Mouse (Mus musculus) hindbrain, postnatal 0 days (tissue): ENCODE measurements around the gene Plcb1. TPM values are rescaled to one million over a fixed set of nuclear protein-coding genes. Genes with fewer than 3 reads are reported as not detected.

Experiments
- ATAC-seq: fragments of 200-750 bp; cut with Nextera tagmentation; 2 replicates; pipeline ENCODE4 v1.8.0; 2017; ENCODE audit warnings: mild to moderate bottlenecking, moderate TSS enrichment, moderate library complexity
- DNase-seq: peaks from one replicate; pipeline ENCODE4 v3.0.0-alpha.2; 2015; ENCODE audit warnings: low spot score
- H3K27ac ChIP-seq: fragments of 300-500 bp; sonication (generic); 2 replicates; pipeline ENCODE4 v1.5.1; 2014; ENCODE audit warnings: mild to moderate bottlenecking
- H3K27me3 ChIP-seq: fragments of 300-500 bp; sonication (generic); 2 replicates; pipeline ENCODE4 v1.6.1; 2014; ENCODE audit warnings: low read length, mixed read lengths; ENCODE audit not compliant: insufficient read depth
- H3K36me3 ChIP-seq: fragments of 300-500 bp; sonication (generic); 2 replicates; pipeline ENCODE4 v1.6.1; 2014; ENCODE audit warnings: low read length, mixed read lengths; ENCODE audit not compliant: insufficient read depth
- H3K4me1 ChIP-seq: fragments of 300-500 bp; sonication (generic); 2 replicates; pipeline ENCODE4 v1.6.1; 2014; ENCODE audit warnings: antibody characterized with exemption, low read length, mixed read lengths; ENCODE audit not compliant: insufficient read depth
- H3K4me2 ChIP-seq: fragments of 300-500 bp; sonication (generic); 2 replicates; pipeline ENCODE4 v1.6.1; 2014; ENCODE audit warnings: low read depth, mild to moderate bottlenecking, low read length, moderate library complexity, mixed read lengths
- H3K4me3 ChIP-seq: fragments of 300-500 bp; sonication (generic); 2 replicates; pipeline ENCODE4 v1.5.1; 2014; ENCODE audit warnings: low read length
- H3K9ac ChIP-seq: fragments of 300-500 bp; sonication (generic); replicated peaks from 2 replicates; pipeline ENCODE4 v1.6.1; 2014; ENCODE audit warnings: mild to moderate bottlenecking, low read length, moderate library complexity, mixed read lengths
- H3K9me3 ChIP-seq: fragments of 300-500 bp; sonication (generic); 2 replicates; pipeline ENCODE4 v1.6.1; 2016; ENCODE audit warnings: low read length, mixed read lengths
- CTCF ChIP-seq: IDR thresholded peaks from 2 replicates; pipeline ENCODE4 v1.5.1; 2016; ENCODE audit warnings: antibody characterized with exemption, control low read depth, low read depth
- WGBS: fragments of 180-500 bp; shearing (Covaris S2); extraction: QIAGEN DNeasy Blood & Tissue Kit; methylation state at CpG from one replicate; pipeline ENCODE4 v1.1.7; 2014; 5-methylcytosine and 5-hydroxymethylcytosine counted together
- polyA plus RNA-seq: library from polyadenylated mRNA; unstranded; fragments of >200 nt; fragmentation: Nextera tagmentation; extraction: Ambion mirVana; gene quantifications from 2 replicates; pipeline ENCODE4 v1.2.1, GENCODE M21; 2015
- total RNA-seq: library from RNA; depleted of rRNA; stranded (reverse); fragments of >200 nt; gene quantifications from 2 replicates; pipeline ENCODE4 v1.2.3, GENCODE M21; 2014

The Plcb1 gene
- total and polyA plus RNA-seq, 2 experiments from 2014 or later = 47.4 to 48.8 TPM

DNA sequence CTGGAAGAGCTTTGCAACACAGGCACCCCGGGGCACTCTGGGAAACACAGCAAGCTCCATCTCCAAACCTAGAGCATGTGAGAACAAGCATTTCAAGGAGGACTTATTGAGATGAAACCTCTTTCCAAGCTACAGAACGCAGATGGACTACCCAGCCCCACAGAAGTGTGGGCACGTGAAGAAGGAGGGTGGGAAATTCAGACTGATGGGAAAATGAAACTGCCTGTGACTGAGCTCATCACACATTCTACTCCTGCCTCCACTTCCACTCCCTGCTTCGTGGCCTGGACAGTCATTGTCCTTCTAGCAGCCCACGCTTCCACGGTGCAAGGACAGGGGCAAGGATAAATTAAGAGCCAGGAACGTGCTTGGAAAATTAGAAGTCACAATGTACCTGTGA, 370.2 kb downstream of the Plcb1 start:
- no peak for TF ChIP-seq CTCF
- no peaks in the 10 kb centered on the region for H3K4me1 ChIP-seq
- WGBS = 72% methylated on average over 7 of the region's 7 CpGs
- no peaks in the 10 kb centered on the region for H3K9me3 ChIP-seq
- no peak overlapping the region for H3K4me2 ChIP-seq
- no peak overlapping the region for H3K9ac ChIP-seq
- no peak for ATAC-seq
- no peak for DNase-seq
- no peak overlapping the region for H3K27ac ChIP-seq
- no peaks in the 10 kb centered on the region for H3K27me3 ChIP-seq
- H3K4me3 ChIP-seq = no peak overlapping the region
- no peaks in the 10 kb centered on the region for H3K36me3 ChIP-seq

DNA sequence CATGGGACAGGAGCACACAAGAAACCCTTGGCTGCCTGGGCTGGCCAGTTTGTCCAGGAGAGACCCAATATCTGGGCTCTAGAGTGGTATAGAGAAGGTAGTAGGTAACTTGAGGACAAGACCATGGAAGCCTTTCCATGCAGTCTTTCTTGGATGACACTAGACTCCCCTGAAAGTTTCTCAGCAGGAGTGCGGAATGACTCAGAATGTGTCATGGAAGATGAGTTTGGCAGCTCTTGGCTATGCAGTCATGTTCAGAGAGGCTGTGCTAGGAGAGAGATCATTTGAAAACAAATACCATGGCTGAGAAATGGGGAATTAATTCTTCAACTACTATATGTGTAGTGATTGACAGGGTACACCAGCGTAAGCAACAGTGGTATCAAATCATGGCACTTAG, 372.1 kb downstream of the Plcb1 start:
- no peaks in the 10 kb centered on the region for H3K4me1 ChIP-seq
- 98% methylated on average over 2 of the region's 2 CpGs for WGBS
- H3K4me2 ChIP-seq = no peak overlapping the region
- no peak overlapping the region for H3K27ac ChIP-seq
- no peaks in the 10 kb centered on the region for H3K27me3 ChIP-seq
- no peak overlapping the region for H3K4me3 ChIP-seq
- H3K9ac ChIP-seq = no peak overlapping the region
- DNase-seq = no peak
- no peaks in the 10 kb centered on the region for H3K36me3 ChIP-seq
- TF ChIP-seq CTCF = no peak
- no peak for ATAC-seq
- no peaks in the 10 kb centered on the region for H3K9me3 ChIP-seq

DNA sequence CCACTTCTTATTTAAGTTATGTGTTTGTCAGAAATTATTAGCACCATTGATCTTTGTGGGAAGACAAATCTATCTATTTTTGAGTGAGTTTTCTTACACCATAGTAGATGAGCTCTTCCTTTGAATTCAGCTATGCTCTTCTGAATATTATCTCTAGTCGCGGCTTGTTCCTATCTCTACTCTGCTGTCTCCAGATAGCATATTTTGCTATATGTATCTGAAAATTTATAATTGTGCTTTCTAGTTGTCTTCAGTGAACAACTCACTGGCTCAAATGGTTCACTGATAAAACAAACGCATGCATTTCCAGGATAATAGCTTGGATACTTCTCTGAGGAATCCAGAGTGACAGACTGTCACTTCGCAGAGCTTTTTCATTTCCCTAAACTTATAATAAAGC, 375.8 kb downstream of the Plcb1 start:
- Histone ChIP-seq H3K36me3 (no peaks in the 10 kb centered on the region), H3K4me1 (no peaks in the 10 kb centered on the region), H3K9ac (no peak overlapping the region), H3K4me2 (no peak overlapping the region), H3K4me3 (no peak overlapping the region), H3K27me3 (no peaks in the 10 kb centered on the region), H3K27ac (no peak overlapping the region), H3K9me3 (no peaks in the 10 kb centered on the region)
- no peak for ATAC-seq
- WGBS = 83% methylated on average over 4 of the region's 4 CpGs
- TF ChIP-seq CTCF = no peak
- DNase-seq = no peak

DNA sequence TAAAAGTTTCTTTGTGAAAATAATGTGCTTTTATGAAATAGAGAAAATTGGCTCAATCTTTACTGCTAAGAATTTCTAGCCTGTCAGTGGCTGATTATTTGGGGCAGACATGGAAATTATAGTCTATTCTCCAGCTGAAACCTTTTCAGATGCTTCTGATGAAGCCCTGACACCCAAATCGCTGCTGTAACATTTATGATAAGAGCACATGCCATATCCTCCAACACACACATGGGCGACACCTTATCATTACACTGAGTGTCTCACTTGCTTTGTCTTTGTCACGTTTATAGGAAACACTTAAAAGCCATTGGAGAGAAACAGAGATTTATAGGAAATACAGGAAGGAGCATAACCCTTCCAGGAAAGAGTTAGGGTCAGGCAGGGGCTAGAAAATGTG, 379.6 kb downstream of the Plcb1 start:
- H3K36me3 ChIP-seq = no peaks in the 10 kb centered on the region
- 82% methylated on average over 3 of the region's 3 CpGs for WGBS

DNA sequence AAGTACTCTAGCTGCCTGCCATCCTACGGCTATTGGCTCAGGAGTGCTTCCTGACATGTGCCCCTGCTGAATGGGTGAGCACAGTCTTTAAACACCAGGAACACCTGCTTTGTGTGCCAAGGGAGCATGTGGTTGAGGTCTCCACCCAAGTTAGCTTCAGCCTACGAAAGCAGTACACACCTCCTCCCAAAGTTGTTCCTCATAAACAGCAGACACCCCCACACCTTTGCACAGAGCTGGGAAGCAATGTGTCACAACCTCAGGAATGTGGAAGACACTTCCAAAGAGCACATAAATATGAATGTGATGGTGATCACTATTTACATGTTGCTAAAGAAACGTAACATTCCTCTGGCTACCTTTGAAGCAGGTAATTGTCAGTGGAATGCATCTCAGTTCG, 389.7 kb downstream of the Plcb1 start:
- no peak for ATAC-seq
- Histone ChIP-seq H3K4me2 (no peak overlapping the region), H3K27ac (no peak overlapping the region)

More for the DNA sequence above, 379.6 kb downstream of the Plcb1 start:
- no peak overlapping the region for H3K4me3 ChIP-seq
- DNase-seq (no peak), ATAC-seq (no peak)
- H3K9me3 ChIP-seq = no peaks in the 10 kb centered on the region
- H3K4me1 ChIP-seq = no peaks in the 10 kb centered on the region
- H3K9ac ChIP-seq = no peak overlapping the region
- H3K27me3 ChIP-seq = no peaks in the 10 kb centered on the region
- H3K4me2 ChIP-seq = no peak overlapping the region
- no peak overlapping the region for H3K27ac ChIP-seq
- no peak for TF ChIP-seq CTCF

DNA sequence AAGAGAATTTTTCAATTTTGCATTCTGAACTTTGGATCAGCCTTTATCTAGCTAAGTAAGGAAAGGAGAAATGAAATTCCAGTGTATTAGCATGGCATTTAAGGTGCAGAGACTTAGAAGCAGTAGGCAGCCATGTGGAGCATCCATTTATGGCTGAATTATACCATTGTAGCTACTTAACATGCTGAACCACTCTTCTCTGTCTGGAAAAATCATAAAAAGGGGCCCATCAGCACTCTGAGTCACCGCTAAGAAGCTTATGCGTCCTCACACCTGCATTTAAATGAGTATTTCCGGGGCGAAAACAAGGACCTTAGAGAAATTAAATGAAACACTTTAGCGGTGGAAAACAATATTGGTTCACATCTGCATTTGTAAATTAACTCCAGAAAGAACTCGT, 401.8 kb downstream of the Plcb1 start:
- Histone ChIP-seq H3K4me2 (no peak overlapping the region), H3K27me3 (no peaks in the 10 kb centered on the region), H3K4me1 (no peaks in the 10 kb centered on the region), H3K27ac (no peak overlapping the region), H3K9me3 (no peaks in the 10 kb centered on the region), H3K36me3 (no peaks in the 10 kb centered on the region), H3K4me3 (no peak overlapping the region), H3K9ac (no peak overlapping the region)
- no peak for TF ChIP-seq CTCF
- DNase-seq = no peak
- WGBS = 57% methylated on average over 6 of the region's 6 CpGs
- no peak for ATAC-seq

More for the DNA sequence above, 389.7 kb downstream of the Plcb1 start:
- Histone ChIP-seq H3K36me3 (no peaks in the 10 kb centered on the region), H3K27me3 (no peaks in the 10 kb centered on the region), H3K4me1 (no peaks in the 10 kb centered on the region), H3K4me3 (no peak overlapping the region), H3K9ac (no peak overlapping the region), H3K9me3 (no peaks in the 10 kb centered on the region)
- DNase-seq = no peak
- no peak for TF ChIP-seq CTCF
- 81% methylated on average over 4 of the region's 4 CpGs for WGBS

DNA sequence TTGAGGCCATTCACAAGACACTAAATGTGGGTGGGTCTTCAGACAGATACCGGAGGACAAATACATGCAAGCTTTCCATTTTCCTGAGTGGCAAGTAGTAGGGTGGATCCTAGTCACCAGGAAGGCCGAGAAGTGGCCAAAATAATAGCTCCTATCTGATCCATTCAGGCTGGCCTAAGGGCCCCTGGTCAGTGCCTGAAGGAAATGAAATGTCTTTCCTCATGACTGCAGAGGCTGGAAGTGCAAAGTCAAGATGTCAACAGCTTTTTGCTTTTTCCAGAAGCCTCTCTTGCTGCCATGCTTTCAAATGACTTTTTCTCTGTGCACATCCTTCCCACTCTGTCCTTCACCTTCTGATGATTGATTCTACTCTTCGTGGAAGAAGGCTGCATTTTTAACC, 415.0 kb downstream of the Plcb1 start:
- ATAC-seq (no peak), DNase-seq (no peak)
- WGBS = 90% methylated on average over 3 of the region's 3 CpGs
- TF ChIP-seq CTCF = no peak
- H3K9ac ChIP-seq = no peak overlapping the region
- H3K4me2 ChIP-seq = no peak overlapping the region
- H3K9me3 ChIP-seq = no peaks in the 10 kb centered on the region
- H3K4me1 ChIP-seq = no peaks in the 10 kb centered on the region
- H3K4me3 ChIP-seq = no peak overlapping the region
- no peaks in the 10 kb centered on the region for H3K36me3 ChIP-seq
- no peaks in the 10 kb centered on the region for H3K27me3 ChIP-seq
- H3K27ac ChIP-seq = no peak overlapping the region

DNA sequence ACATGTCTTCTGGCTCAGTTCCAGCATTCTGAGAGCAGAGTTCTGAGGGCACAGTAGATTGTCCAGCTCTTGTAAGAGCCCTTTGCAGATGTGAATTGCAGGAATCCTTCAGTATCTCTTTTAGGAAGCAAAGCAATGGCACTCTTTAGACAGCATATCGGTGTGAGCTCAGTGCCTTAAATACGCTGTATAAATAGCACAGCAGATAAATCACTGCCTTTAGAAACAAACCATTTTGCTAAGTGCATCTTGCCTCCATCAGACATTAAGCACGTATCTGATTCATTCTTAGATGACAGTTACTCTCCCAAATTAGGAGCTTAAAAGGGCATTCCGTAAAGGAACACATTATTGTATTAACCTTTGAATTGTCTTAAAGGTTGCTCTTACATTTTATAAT, 416.5 kb downstream of the Plcb1 start:
- WGBS = 77% methylated on average over 4 of the region's 4 CpGs
- no peak for ATAC-seq
- Histone ChIP-seq H3K36me3 (no peaks in the 10 kb centered on the region), H3K27ac (no peak overlapping the region), H3K9ac (no peak overlapping the region), H3K4me2 (no peak overlapping the region), H3K4me1 (no peaks in the 10 kb centered on the region), H3K27me3 (no peaks in the 10 kb centered on the region), H3K9me3 (no peaks in the 10 kb centered on the region), H3K4me3 (no peak overlapping the region)
- no peak for TF ChIP-seq CTCF
- DNase-seq = no peak
